Comparison of ENCODE assay signal across 8 mouse cellular contexts in the genomic region with DNA sequence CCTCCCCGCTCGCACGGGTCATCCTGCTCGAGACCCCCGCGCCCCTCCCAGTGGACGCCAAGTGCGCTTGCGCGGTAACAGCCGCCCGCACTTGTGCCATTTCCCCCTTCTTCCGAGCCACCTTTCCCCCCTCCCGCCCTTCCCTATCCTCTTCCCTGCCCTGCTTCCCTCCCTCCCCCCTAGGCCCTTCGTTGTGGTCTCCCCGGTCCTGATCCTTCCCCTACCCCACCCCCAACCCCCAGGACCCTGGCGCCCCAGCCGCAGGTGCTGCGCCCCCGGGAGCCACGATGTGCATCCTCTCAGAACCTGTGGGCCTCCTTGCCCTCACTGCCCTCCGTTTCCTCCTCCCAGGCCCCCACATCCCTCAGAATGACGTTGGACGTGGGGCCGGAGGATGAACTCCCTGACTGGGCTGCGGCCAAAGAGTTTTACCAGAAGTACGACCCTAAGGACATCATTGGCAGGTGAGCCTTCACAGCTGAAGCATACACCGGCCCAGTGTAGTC. TPM values are rescaled to one million over a fixed set of nuclear protein-coding genes. Genes with fewer than 3 reads are reported as not detected.
DNase-seq lines count a peak whose midpoint lies in the region; ATAC-seq and TF ChIP-seq lines count a peak whose summit lies in the region.

No protein-coding gene starts in this region.

- peaks cover 29% of the 10 kb centered on the region for H3K4me1 ChIP-seq in neural tube, embryonic 13.5 days (replicated peaks)

- peak overlapping the region; percentile 94 for H3K27ac ChIP-seq in layer of hippocampus, adult 2 months
- peak overlapping the region; percentile 80 for H3K27ac ChIP-seq in neural tube, embryonic 13.5 days (replicated peaks)

- WGBS in neural tube, embryonic 13.5 days: 1% methylated on average over 24 of the region's 28 CpGs

- no peak for DNase-seq in layer of hippocampus, adult 2 months (ENCODE audit: low spot score in 2 of 2)
- no peak for DNase-seq in layer of hippocampus, adult 11-12 months (ENCODE audit: low spot score)
- peak; percentile 21 for DNase-seq in MN1 (ENCODE audit: low spot score)
- peak; percentile 24 for DNase-seq in kidney, postnatal 14 days
- no peak for DNase-seq in ovary, adult 18-20 months (ENCODE audit: low spot score)
- DNase-seq in adipocyte (ENCODE audit: low spot score): no peak

- H3K4me3 ChIP-seq in layer of hippocampus, adult 2 months: peak overlapping the region; percentile 87
- peak overlapping the region; percentile 82 for H3K4me3 ChIP-seq in neural tube, embryonic 13.5 days

- peak; percentile 17 for ATAC-seq in erythroblast, adult 5-6 weeks (replicated peaks; ENCODE audit: low FRiP score, poor library complexity, severe bottlenecking)
- peak; percentile 84 for ATAC-seq in neural tube, embryonic 13.5 days (ENCODE audit: low read depth)

- H3K4me2 ChIP-seq in neural tube, embryonic 13.5 days: peak overlapping the region; percentile 98

- no peaks in the 10 kb centered on the region for H3K27me3 ChIP-seq in neural tube, embryonic 13.5 days

- peaks cover 25% of the 10 kb centered on the region for H3K36me3 ChIP-seq in neural tube, embryonic 13.5 days

- TF ChIP-seq CTCF in layer of hippocampus, adult 2 months (conservative IDR thresholded peaks at IDR 0.05): no peak

- H3K9me3 ChIP-seq in neural tube, embryonic 13.5 days: no peaks in the 10 kb centered on the region

- H3K9ac ChIP-seq in neural tube, embryonic 13.5 days: peak overlapping the region; percentile 92

RNA-seq across cellular contexts. Expression of a gene that starts 0.4 kb away (rescaled TPM):
- total RNA-seq in layer of hippocampus, adult 2 months (2021): 10 to 100 TPM; 80.4 to 84.2 TPM
- total RNA-seq in erythroblast, adult 5-6 weeks (2015; ENCODE audit: low replicate concordance): 35.1 and 44.2 TPM in 2 replicates
- 16.2 and 40.8 TPM in 2 replicates for total RNA-seq in erythroblast, adult 5-6 weeks (2017; ENCODE audit: low replicate concordance)
- polyA plus RNA-seq in neural tube, embryonic 13.5 days (2015; fragmentation: Nextera tagmentation; extraction: Ambion mirVana): 59.1 and 62.8 TPM in 2 replicates

RNA-seq across cellular contexts. Expression of a gene that starts 12.4 kb away (rescaled TPM):
- total RNA-seq in layer of hippocampus, adult 2 months (2021): not detected
- 1.7 TPM in 1 of 2 replicates, not detected in the other for total RNA-seq in erythroblast, adult 5-6 weeks (2015; ENCODE audit: low replicate concordance)
- total RNA-seq in erythroblast, adult 5-6 weeks (2017; ENCODE audit: low replicate concordance): not detected in 2 replicates
- polyA plus RNA-seq in neural tube, embryonic 13.5 days (2015; fragmentation: Nextera tagmentation; extraction: Ambion mirVana): 4.5 and 4.8 TPM in 2 replicates

RNA-seq across cellular contexts. Expression of a gene that starts 14.8 kb away (rescaled TPM):
- total RNA-seq in layer of hippocampus, adult 2 months (2021): 10 to 100 TPM; 11.5 to 12.9 TPM
- 4.0 and 14.0 TPM in 2 replicates for total RNA-seq in erythroblast, adult 5-6 weeks (2015; ENCODE audit: low replicate concordance)
- 26.1 and 31.4 TPM in 2 replicates for total RNA-seq in erythroblast, adult 5-6 weeks (2017; ENCODE audit: low replicate concordance)
- 9.2 and 11.2 TPM in 2 replicates for polyA plus RNA-seq in neural tube, embryonic 13.5 days (2015; fragmentation: Nextera tagmentation; extraction: Ambion mirVana)

RNA-seq across cellular contexts. Expression of a gene that starts 15.0 kb away (rescaled TPM):
- total RNA-seq in layer of hippocampus, adult 2 months (2021): 10 to 100 TPM; 69.5 to 72.8 TPM
- 17.1 and 18.1 TPM in 2 replicates for total RNA-seq in erythroblast, adult 5-6 weeks (2015; ENCODE audit: low replicate concordance)
- total RNA-seq in erythroblast, adult 5-6 weeks (2017; ENCODE audit: low replicate concordance): 41.8 and 86.0 TPM in 2 replicates
- polyA plus RNA-seq in neural tube, embryonic 13.5 days (2015; fragmentation: Nextera tagmentation; extraction: Ambion mirVana): 43.5 and 48.3 TPM in 2 replicates

RNA-seq across cellular contexts. Expression of a gene that starts 42.0 kb away (rescaled TPM):
- total RNA-seq in layer of hippocampus, adult 2 months (2021): 10 to 100 TPM; 21.8 to 22.5 TPM
- 0.77 and 0.84 TPM in 2 replicates for total RNA-seq in erythroblast, adult 5-6 weeks (2015; ENCODE audit: low replicate concordance)
- total RNA-seq in erythroblast, adult 5-6 weeks (2017; ENCODE audit: low replicate concordance): 2.0 and 3.2 TPM in 2 replicates
- polyA plus RNA-seq in neural tube, embryonic 13.5 days (2015; fragmentation: Nextera tagmentation; extraction: Ambion mirVana): 22.8 and 23.1 TPM in 2 replicates

Comparison
In these comparisons a context has a peak if more than half of its experiments do, and no peak if none do; other contexts are left out.
1. DNase-seq: peak in MN1 (single experiment) and kidney, postnatal 14 days (single experiment); none in layer of hippocampus, adult 2 months (0 of 2), layer of hippocampus, adult 11-12 months (single experiment), ovary, adult 18-20 months (single experiment) and adipocyte (single experiment).